Mouse (Mus musculus): Measurements from ENCODE around the gene Alg2. TPM values are rescaled to one million over a fixed set of nuclear protein-coding genes. Genes with fewer than 3 reads are reported as not detected.

Gene Alg2
- 205 and 224 TPM in 2 replicates for polyA plus RNA-seq (2014; fragmentation: Nextera tagmentation; extraction: Ambion mirVana)

DNA sequence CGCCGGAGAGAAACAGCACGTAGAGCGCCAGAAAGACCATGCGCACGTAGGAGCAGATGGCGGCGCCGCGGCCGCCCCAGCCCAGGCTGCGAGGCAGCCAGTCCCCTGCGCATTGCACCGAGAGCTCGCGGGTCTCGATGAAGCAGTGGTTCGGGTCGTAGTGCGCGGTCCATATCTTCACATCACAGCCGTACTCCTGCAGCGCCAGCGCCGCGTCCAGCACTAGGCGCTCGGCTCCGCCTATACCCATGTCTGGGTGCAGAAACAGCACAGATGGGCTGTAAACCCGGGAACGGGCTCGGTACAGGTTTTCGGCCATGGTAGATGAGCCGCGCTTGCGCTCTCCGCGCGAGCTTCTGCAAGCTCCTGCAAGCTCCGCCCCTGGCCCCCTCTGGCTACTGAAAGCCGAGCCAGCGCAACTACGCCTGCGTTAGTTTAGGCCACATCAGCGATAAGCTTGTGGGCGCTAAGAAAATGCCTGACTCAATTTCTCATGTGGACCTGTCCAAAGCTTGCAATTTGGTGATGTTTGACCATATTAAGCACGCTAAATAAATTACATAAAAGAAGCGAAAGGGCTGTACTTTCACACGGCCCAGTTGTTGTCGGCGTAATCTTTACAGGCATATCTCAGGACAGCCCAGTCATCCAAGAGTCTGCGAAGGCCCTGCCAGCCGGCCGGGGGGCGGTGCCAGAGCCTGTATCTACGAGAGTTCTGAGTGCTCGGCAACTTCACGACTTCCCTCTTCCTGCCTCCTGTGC is at the start of gene Alg2, which contains the start of gene Sec61b:
Gene Alg2 (minus strand): TSS at position 366 of the 762 bp plus-strand sequence.
Gene Sec61b (plus strand): TSS at position 691 of the 762 bp plus-strand sequence.
- peak; percentile 100 for DNase-seq (ENCODE audit: low spot score)
- Histone ChIP-seq H3K27ac (ENCODE audit: low read depth, low read length) (peak within 1 kb of the TSS; percentile 97), H3K4me1 (ENCODE audit: control insufficient read depth, insufficient read depth, low read length) (peaks cover 14% of the 10 kb centered on the region), H3K9ac (ENCODE audit: low read length) (peak within 1 kb of the TSS; percentile 83), H3K27me3 (replicated peaks; ENCODE audit: control insufficient read depth, insufficient read depth, low read length) (no peaks in the 10 kb centered on the region), H3K9me3 (replicated peaks; ENCODE audit: control insufficient read depth, low read length) (no peaks in the 10 kb centered on the region), H3K4me2 (ENCODE audit: low read length) (peak within 1 kb of the TSS; percentile 54), H3K4me3 (ENCODE audit: low read depth, low read length) (peak within 1 kb of the TSS; percentile 68), H3K36me3 (ENCODE audit: control insufficient read depth, insufficient read depth, low read length) (peaks cover 60% of the 10 kb centered on the region)
- under 1% methylated on average over 58 of the region's 58 CpGs for WGBS
- ATAC-seq: peak; percentile 98

DNA sequence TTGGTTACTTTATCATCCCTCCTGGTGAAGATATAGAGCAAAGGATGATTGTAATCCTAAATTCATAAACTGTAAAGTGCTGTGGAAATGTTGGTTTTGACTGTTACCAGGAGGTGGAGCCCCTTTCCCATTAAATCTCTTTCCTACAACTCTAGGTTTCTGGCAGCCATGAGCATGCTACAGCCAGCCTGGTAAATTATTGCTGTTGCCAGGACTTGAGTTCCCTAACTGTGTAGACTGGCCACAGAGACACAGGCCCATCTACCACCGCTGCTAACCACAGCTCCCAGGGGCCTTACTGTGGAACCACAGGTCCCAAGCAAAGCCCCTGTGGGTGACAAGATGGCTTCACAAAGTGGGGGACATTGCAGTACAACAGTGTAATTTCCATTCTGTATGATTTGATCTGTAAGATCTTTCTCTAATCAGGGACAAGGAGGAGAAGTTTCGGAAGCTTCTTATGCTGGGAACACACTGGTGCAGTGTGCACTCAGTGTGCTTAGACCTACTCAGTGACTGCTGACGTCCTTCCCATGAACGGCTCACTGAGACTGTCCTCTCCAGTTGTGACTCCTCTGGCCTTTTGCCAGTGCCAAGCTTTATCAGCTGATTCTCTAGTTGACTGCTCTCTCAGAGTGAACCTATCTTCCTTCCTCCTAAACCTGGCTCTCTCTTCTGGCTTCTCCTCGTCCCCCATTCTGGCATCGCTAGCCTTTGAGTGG is 47.9 kb upstream of the Alg2 start:
- H3K27ac ChIP-seq (ENCODE audit: low read depth, low read length): no peak overlapping the region
- DNase-seq (ENCODE audit: low spot score): peak; percentile 88
- H3K4me3 ChIP-seq (ENCODE audit: low read depth, low read length): no peak overlapping the region
- H3K4me2 ChIP-seq (ENCODE audit: low read length): no peak overlapping the region
- 83% methylated on average over 6 of the region's 6 CpGs for WGBS
- no peaks in the 10 kb centered on the region for H3K9me3 ChIP-seq (replicated peaks; ENCODE audit: control insufficient read depth, low read length)
- H3K4me1 ChIP-seq (ENCODE audit: control insufficient read depth, insufficient read depth, low read length): peaks cover 7% of the 10 kb centered on the region; the same call in 1 of the 2 replicates
- H3K27me3 ChIP-seq (replicated peaks; ENCODE audit: control insufficient read depth, insufficient read depth, low read length): no peaks in the 10 kb centered on the region
- peak; percentile 55; the same call in 1 of the 2 replicates for ATAC-seq
- no peaks in the 10 kb centered on the region for H3K36me3 ChIP-seq (ENCODE audit: control insufficient read depth, insufficient read depth, low read length)
- no peak overlapping the region for H3K9ac ChIP-seq (ENCODE audit: low read length)

GRCm38 (mm10) chr4:47520076-47520475 is 45.9 kb upstream of the Alg2 start:
- H3K4me3 ChIP-seq (ENCODE audit: low read depth, low read length): no peak overlapping the region
- no peaks in the 10 kb centered on the region for H3K9me3 ChIP-seq (replicated peaks; ENCODE audit: control insufficient read depth, low read length)
- H3K27ac ChIP-seq (ENCODE audit: low read depth, low read length): no peak overlapping the region
- no peak overlapping the region for H3K9ac ChIP-seq (ENCODE audit: low read length)
- H3K4me2 ChIP-seq (ENCODE audit: low read length): no peak overlapping the region
- no peaks in the 10 kb centered on the region for H3K36me3 ChIP-seq (ENCODE audit: control insufficient read depth, insufficient read depth, low read length)
- H3K4me1 ChIP-seq (ENCODE audit: control insufficient read depth, insufficient read depth, low read length): peaks cover 7% of the 10 kb centered on the region; the same call in 1 of the 2 replicates
- 79% methylated on average over 4 of the region's 4 CpGs for WGBS
- no peak for DNase-seq (ENCODE audit: low spot score)
- H3K27me3 ChIP-seq (replicated peaks; ENCODE audit: control insufficient read depth, insufficient read depth, low read length): no peaks in the 10 kb centered on the region
- ATAC-seq: no peak

GRCm38 (mm10) chr4:47518551-47519181 is 44.5 kb upstream of the Alg2 start:
- 0 out of 2 replicates have a peak overlapping the region, but pooled peaks have one; percentile 25 for H3K9ac ChIP-seq (ENCODE audit: low read length)
- no peaks in the 10 kb centered on the region for H3K27me3 ChIP-seq (replicated peaks; ENCODE audit: control insufficient read depth, insufficient read depth, low read length)
- 21% methylated on average over 12 of the region's 12 CpGs for WGBS
- no peaks in the 10 kb centered on the region for H3K36me3 ChIP-seq (ENCODE audit: control insufficient read depth, insufficient read depth, low read length)
- H3K4me1 ChIP-seq (ENCODE audit: control insufficient read depth, insufficient read depth, low read length): peaks cover 7% of the 10 kb centered on the region; the same call in 1 of the 2 replicates
- no peaks in the 10 kb centered on the region for H3K9me3 ChIP-seq (replicated peaks; ENCODE audit: control insufficient read depth, low read length)
- DNase-seq (ENCODE audit: low spot score): peak; percentile 70
- H3K4me3 ChIP-seq (ENCODE audit: low read depth, low read length): no peak overlapping the region
- peak; percentile 79 for ATAC-seq
- no peak overlapping the region for H3K4me2 ChIP-seq (ENCODE audit: low read length)
- H3K27ac ChIP-seq (ENCODE audit: low read depth, low read length): peak overlapping the region; percentile 86

- Histone ChIP-seq H3K9ac (ENCODE audit: low read length) (no peak overlapping the region), H3K27me3 (replicated peaks; ENCODE audit: control insufficient read depth, insufficient read depth, low read length) (no peaks in the 10 kb centered on the region), H3K9me3 (replicated peaks; ENCODE audit: control insufficient read depth, low read length) (no peaks in the 10 kb centered on the region), H3K4me1 (ENCODE audit: control insufficient read depth, insufficient read depth, low read length) (no peaks in the 10 kb centered on the region), H3K36me3 (ENCODE audit: control insufficient read depth, insufficient read depth, low read length) (no peaks in the 10 kb centered on the region), H3K4me3 (ENCODE audit: low read depth, low read length) (no peak overlapping the region), H3K27ac (ENCODE audit: low read depth, low read length) (no peak overlapping the region), H3K4me2 (ENCODE audit: low read length) (no peak overlapping the region)
- ATAC-seq: no peak
- 92% methylated on average over 10 of the region's 10 CpGs for WGBS
- no peak for DNase-seq (ENCODE audit: low spot score)
Measured at GRCm38 (mm10) chr4:47504841-47505517, 30.8 kb upstream of the Alg2 start.

- no peak for DNase-seq (ENCODE audit: low spot score)
- ATAC-seq: no peak
Measured at GRCm38 (mm10) chr4:47503045-47503444, 28.9 kb upstream of the Alg2 start.

DNA sequence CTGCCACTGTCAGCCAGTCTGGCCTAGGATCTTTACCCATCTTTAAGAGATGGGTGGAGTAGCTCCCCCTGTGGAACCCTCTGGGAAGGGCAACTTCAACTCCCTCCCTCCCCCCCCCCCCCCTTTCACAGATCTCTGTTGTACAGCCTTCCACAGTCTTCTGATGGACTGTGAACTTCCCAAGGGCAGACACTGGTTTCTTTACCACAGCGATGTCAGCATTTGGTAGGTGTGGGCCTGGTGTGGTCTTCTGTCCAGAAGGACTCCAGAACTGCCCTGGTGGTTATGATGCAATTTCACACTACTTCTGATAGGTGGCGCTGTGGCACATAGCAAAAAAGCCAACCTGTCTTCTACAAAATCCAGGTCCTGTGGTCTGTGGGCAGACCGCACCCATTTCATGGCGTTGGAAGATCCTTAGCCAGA is 28.4 kb upstream of the Alg2 start:
- Histone ChIP-seq H3K27ac (ENCODE audit: low read depth, low read length) (no peak overlapping the region), H3K9me3 (replicated peaks; ENCODE audit: control insufficient read depth, low read length) (no peaks in the 10 kb centered on the region), H3K9ac (ENCODE audit: low read length) (no peak overlapping the region), H3K36me3 (ENCODE audit: control insufficient read depth, insufficient read depth, low read length) (no peaks in the 10 kb centered on the region), H3K4me1 (ENCODE audit: control insufficient read depth, insufficient read depth, low read length) (no peaks in the 10 kb centered on the region), H3K4me2 (ENCODE audit: low read length) (no peak overlapping the region), H3K4me3 (ENCODE audit: low read depth, low read length) (no peak overlapping the region), H3K27me3 (replicated peaks; ENCODE audit: control insufficient read depth, insufficient read depth, low read length) (no peaks in the 10 kb centered on the region)
- WGBS: 36% methylated on average over 4 of the region's 4 CpGs
- peak; percentile 61 for ATAC-seq
- DNase-seq (ENCODE audit: low spot score): peak; percentile 65

More at GRCm38 (mm10) chr4:47503045-47503444, 28.9 kb upstream of the Alg2 start:
- WGBS: 81% methylated on average over 6 of the region's 6 CpGs
- Histone ChIP-seq H3K36me3 (ENCODE audit: control insufficient read depth, insufficient read depth, low read length) (no peaks in the 10 kb centered on the region), H3K9ac (ENCODE audit: low read length) (no peak overlapping the region), H3K27me3 (replicated peaks; ENCODE audit: control insufficient read depth, insufficient read depth, low read length) (no peaks in the 10 kb centered on the region), H3K4me1 (ENCODE audit: control insufficient read depth, insufficient read depth, low read length) (no peaks in the 10 kb centered on the region), H3K27ac (ENCODE audit: low read depth, low read length) (no peak overlapping the region), H3K9me3 (replicated peaks; ENCODE audit: control insufficient read depth, low read length) (no peaks in the 10 kb centered on the region), H3K4me2 (ENCODE audit: low read length) (no peak overlapping the region), H3K4me3 (ENCODE audit: low read depth, low read length) (no peak overlapping the region)

GRCm38 (mm10) chr4:47499121-47499545 is 25.0 kb upstream of the Alg2 start:
- Histone ChIP-seq H3K9me3 (replicated peaks; ENCODE audit: control insufficient read depth, low read length) (no peaks in the 10 kb centered on the region), H3K4me1 (ENCODE audit: control insufficient read depth, insufficient read depth, low read length) (no peaks in the 10 kb centered on the region), H3K27ac (ENCODE audit: low read depth, low read length) (no peak overlapping the region), H3K4me3 (ENCODE audit: low read depth, low read length) (no peak overlapping the region), H3K36me3 (ENCODE audit: control insufficient read depth, insufficient read depth, low read length) (no peaks in the 10 kb centered on the region), H3K9ac (ENCODE audit: low read length) (no peak overlapping the region), H3K27me3 (replicated peaks; ENCODE audit: control insufficient read depth, insufficient read depth, low read length) (no peaks in the 10 kb centered on the region), H3K4me2 (ENCODE audit: low read length) (no peak overlapping the region)
- WGBS: 80% methylated on average over 10 of the region's 10 CpGs
- no peak for DNase-seq (ENCODE audit: low spot score)
- ATAC-seq: no peak
